Mouse (Mus musculus): ENCODE measurements around the gene Pkib. TPM values are rescaled to one million over a fixed set of nuclear protein-coding genes. Genes with fewer than 3 reads are reported as not detected.

Pkib gene
- polyA plus RNA-seq, 2 experiments, result 0.52 to 1.2 TPM

DNA sequence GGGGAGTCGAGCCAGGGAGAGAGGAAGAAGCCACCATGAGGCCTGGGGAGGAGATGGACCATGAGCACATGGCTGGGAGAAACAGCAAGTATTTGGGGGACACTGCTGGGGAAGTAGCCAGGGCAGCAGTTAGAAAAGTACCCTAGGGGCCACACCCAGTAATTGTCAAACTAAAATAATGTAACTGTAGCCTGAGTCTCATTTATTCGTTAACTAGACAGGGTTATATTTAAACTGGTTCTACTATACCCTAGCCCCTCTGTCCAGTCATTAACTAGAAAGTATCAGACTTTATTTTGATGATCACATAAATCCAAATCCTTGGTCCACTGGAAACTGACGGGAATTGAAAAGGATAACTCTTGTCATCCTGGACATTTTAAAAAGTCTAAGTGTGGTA lies 7.8 kb downstream of the Pkib start:
- Histone ChIP-seq H3K9me3 (ENCODE audit: control insufficient read depth, low read length) (no peaks in the 10 kb centered on the region), H3K4me3 (replicated peaks; ENCODE audit: low read length) (no peak overlapping the region), H3K36me3 (ENCODE audit: control insufficient read depth, insufficient read depth, low read length) (no peaks in the 10 kb centered on the region), H3K27me3 (ENCODE audit: control insufficient read depth, insufficient read depth, low read length) (no peaks in the 10 kb centered on the region), H3K27ac (replicated peaks; ENCODE audit: low read depth, low read length) (no peak overlapping the region), H3K4me1 (ENCODE audit: control insufficient read depth, insufficient read depth, low read length) (no peaks in the 10 kb centered on the region), H3K9ac (ENCODE audit: low read depth, low read length, severe bottlenecking) (no peak overlapping the region), H3K4me2 (replicated peaks; ENCODE audit: low read depth, low read length, severe bottlenecking) (no peak overlapping the region)
- ATAC-seq (ENCODE audit: low FRiP score, low read depth), result no peak
- WGBS, result 71% methylated on average over 3 of the region's 3 CpGs
- no peak for DNase-seq (ENCODE audit: low spot score)
- no peak for TF ChIP-seq POLR2A (IDR thresholded peaks at IDR 0.05; ENCODE audit: borderline replicate concordance, extremely low read depth, insufficient read depth, insufficient read length)

- DNase-seq (ENCODE audit: low spot score) (no peak), ATAC-seq (ENCODE audit: low FRiP score, low read depth) (no peak)
- Histone ChIP-seq H3K27ac (replicated peaks; ENCODE audit: low read depth, low read length) (no peak overlapping the region), H3K9me3 (ENCODE audit: control insufficient read depth, low read length) (no peaks in the 10 kb centered on the region), H3K36me3 (ENCODE audit: control insufficient read depth, insufficient read depth, low read length) (no peaks in the 10 kb centered on the region), H3K4me2 (replicated peaks; ENCODE audit: low read depth, low read length, severe bottlenecking) (no peak overlapping the region), H3K4me3 (replicated peaks; ENCODE audit: low read length) (no peak overlapping the region), H3K9ac (ENCODE audit: low read depth, low read length, severe bottlenecking) (no peak overlapping the region), H3K4me1 (ENCODE audit: control insufficient read depth, insufficient read depth, low read length) (no peaks in the 10 kb centered on the region), H3K27me3 (ENCODE audit: control insufficient read depth, insufficient read depth, low read length) (no peaks in the 10 kb centered on the region)
- WGBS, result 100% methylated on average over 1 of the region's 1 CpGs
- no peak for TF ChIP-seq POLR2A (IDR thresholded peaks at IDR 0.05; ENCODE audit: borderline replicate concordance, extremely low read depth, insufficient read depth, insufficient read length)
Measured at GRCm38 (mm10) chr10:57653297-57653696, 21.5 kb downstream of the Pkib start.

DNA sequence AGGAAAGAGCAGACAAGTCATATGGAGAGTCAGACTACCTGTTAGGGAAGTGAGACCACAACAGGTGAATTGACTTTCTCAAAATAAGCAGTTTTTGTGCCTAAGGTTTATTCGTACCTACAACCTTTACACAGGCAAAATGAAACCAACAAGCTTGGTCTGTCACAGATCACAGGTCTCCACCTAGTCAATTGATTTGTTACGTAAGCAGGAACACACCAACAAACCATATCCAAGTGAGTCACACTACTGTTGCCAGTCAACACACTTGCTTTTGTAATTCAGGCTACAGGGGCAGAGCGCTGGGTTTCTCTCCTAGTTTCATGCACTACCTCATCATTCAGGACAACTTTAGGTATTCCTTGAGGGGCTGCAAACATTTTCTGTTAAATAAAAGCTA lies 28.7 kb downstream of the Pkib start:
- Histone ChIP-seq H3K4me3 (replicated peaks; ENCODE audit: low read length) (no peak overlapping the region), H3K9ac (ENCODE audit: low read depth, low read length, severe bottlenecking) (no peak overlapping the region), H3K9me3 (ENCODE audit: control insufficient read depth, low read length) (no peaks in the 10 kb centered on the region), H3K27ac (replicated peaks; ENCODE audit: low read depth, low read length) (no peak overlapping the region), H3K36me3 (ENCODE audit: control insufficient read depth, insufficient read depth, low read length) (no peaks in the 10 kb centered on the region), H3K4me1 (ENCODE audit: control insufficient read depth, insufficient read depth, low read length) (no peaks in the 10 kb centered on the region), H3K4me2 (replicated peaks; ENCODE audit: low read depth, low read length, severe bottlenecking) (no peak overlapping the region), H3K27me3 (ENCODE audit: control insufficient read depth, insufficient read depth, low read length) (no peaks in the 10 kb centered on the region)
- no peak for ATAC-seq (ENCODE audit: low FRiP score, low read depth)
- no peak for TF ChIP-seq POLR2A (IDR thresholded peaks at IDR 0.05; ENCODE audit: borderline replicate concordance, extremely low read depth, insufficient read depth, insufficient read length)
- DNase-seq (ENCODE audit: low spot score), result no peak
- WGBS, result 88% methylated on average over 3 of the region's 3 CpGs

DNA sequence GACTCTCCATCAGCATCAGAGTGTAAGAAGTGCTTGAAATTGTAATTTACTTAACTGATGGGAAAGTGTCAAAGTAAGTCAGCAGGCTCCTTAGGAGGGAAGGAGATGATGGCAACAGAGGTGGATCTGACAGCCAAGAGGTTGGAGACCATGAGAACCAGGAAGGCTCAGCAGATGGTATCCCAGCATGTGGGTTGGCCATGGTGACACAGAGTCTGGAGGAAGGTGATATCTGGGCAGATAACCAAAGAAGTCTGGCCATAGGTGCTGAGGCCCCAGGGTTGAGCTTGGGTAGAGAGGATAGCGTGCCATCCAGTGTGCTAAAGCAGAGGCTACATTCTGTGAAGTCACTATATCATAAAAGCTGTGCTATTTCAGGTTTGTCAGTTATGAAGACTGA lies 32.0 kb downstream of the Pkib start:
- DNase-seq (ENCODE audit: low spot score) (no peak), ATAC-seq (ENCODE audit: low FRiP score, low read depth) (no peak)
- Histone ChIP-seq H3K9ac (ENCODE audit: low read depth, low read length, severe bottlenecking) (no peak overlapping the region), H3K4me1 (ENCODE audit: control insufficient read depth, insufficient read depth, low read length) (no peaks in the 10 kb centered on the region), H3K36me3 (ENCODE audit: control insufficient read depth, insufficient read depth, low read length) (no peaks in the 10 kb centered on the region), H3K9me3 (ENCODE audit: control insufficient read depth, low read length) (no peaks in the 10 kb centered on the region), H3K4me3 (replicated peaks; ENCODE audit: low read length) (no peak overlapping the region), H3K27me3 (ENCODE audit: control insufficient read depth, insufficient read depth, low read length) (no peaks in the 10 kb centered on the region), H3K27ac (replicated peaks; ENCODE audit: low read depth, low read length) (no peak overlapping the region), H3K4me2 (replicated peaks; ENCODE audit: low read depth, low read length, severe bottlenecking) (no peak overlapping the region)
- 86% methylated on average over 1 of the region's 1 CpGs for WGBS
- no peak for TF ChIP-seq POLR2A (IDR thresholded peaks at IDR 0.05; ENCODE audit: borderline replicate concordance, extremely low read depth, insufficient read depth, insufficient read length)

DNA sequence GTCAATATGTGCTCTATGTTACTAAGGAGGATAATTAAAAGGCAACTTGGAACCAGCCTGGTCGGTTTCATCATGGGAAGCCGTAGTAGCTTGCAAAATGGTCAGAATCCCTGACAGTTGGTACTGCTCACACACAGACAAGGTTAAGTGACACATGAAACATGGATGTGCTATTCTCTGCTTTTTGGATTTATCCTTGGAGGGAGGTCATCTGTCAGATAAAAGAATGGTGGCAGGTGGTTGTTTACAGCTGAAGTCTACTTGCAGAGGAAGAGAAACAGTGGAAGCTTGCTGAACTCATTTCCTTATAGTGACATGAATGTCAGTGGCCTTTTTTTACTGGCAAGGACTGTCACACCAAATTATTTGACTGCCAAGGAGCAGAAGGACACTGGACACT lies 32.5 kb downstream of the Pkib start:
- ATAC-seq (ENCODE audit: low FRiP score, low read depth), result no peak

DNA sequence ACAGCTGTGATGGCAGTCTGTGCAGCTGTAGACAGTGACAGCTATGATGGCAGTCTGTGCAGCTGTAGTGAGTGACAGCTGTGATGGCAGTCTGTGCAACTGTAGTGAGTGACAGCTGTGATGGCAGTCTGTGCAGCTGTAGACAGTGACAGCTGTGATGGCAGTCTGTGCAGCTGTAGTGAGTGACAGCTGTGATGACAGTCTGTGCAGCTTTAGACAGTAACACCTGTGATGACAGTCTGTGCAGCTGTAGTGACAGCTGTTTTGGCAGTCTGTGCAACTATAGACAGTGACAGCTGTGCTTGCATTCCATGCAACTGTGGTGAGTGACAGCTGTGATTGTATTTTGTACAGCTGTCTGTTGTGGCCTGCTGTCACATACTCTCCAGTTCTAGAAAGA lies 44.0 kb downstream of the Pkib start:
- no peak overlapping the region for H3K4me2 ChIP-seq (replicated peaks; ENCODE audit: low read depth, low read length, severe bottlenecking)
- H3K4me3 ChIP-seq (replicated peaks; ENCODE audit: low read length), result no peak overlapping the region
- no peaks in the 10 kb centered on the region for H3K36me3 ChIP-seq (ENCODE audit: control insufficient read depth, insufficient read depth, low read length)
- no peak overlapping the region for H3K9ac ChIP-seq (ENCODE audit: low read depth, low read length, severe bottlenecking)
- no peak overlapping the region for H3K27ac ChIP-seq (replicated peaks; ENCODE audit: low read depth, low read length)
- no peak for TF ChIP-seq POLR2A (IDR thresholded peaks at IDR 0.05; ENCODE audit: borderline replicate concordance, extremely low read depth, insufficient read depth, insufficient read length)
- no peaks in the 10 kb centered on the region for H3K9me3 ChIP-seq (ENCODE audit: control insufficient read depth, low read length)
- H3K27me3 ChIP-seq (ENCODE audit: control insufficient read depth, insufficient read depth, low read length), result no peaks in the 10 kb centered on the region
- DNase-seq (ENCODE audit: low spot score) (no peak), ATAC-seq (ENCODE audit: low FRiP score, low read depth) (no peak)
- H3K4me1 ChIP-seq (ENCODE audit: control insufficient read depth, insufficient read depth, low read length), result no peaks in the 10 kb centered on the region

More for the DNA sequence above, 32.5 kb downstream of the Pkib start:
- H3K27ac ChIP-seq (replicated peaks; ENCODE audit: low read depth, low read length), result no peak overlapping the region
- no peaks in the 10 kb centered on the region for H3K9me3 ChIP-seq (ENCODE audit: control insufficient read depth, low read length)
- no peak overlapping the region for H3K4me2 ChIP-seq (replicated peaks; ENCODE audit: low read depth, low read length, severe bottlenecking)
- no peak overlapping the region for H3K4me3 ChIP-seq (replicated peaks; ENCODE audit: low read length)
- DNase-seq (ENCODE audit: low spot score), result no peak
- TF ChIP-seq POLR2A (IDR thresholded peaks at IDR 0.05; ENCODE audit: borderline replicate concordance, extremely low read depth, insufficient read depth, insufficient read length), result no peak
- no peak overlapping the region for H3K9ac ChIP-seq (ENCODE audit: low read depth, low read length, severe bottlenecking)
- H3K36me3 ChIP-seq (ENCODE audit: control insufficient read depth, insufficient read depth, low read length), result no peaks in the 10 kb centered on the region
- no peaks in the 10 kb centered on the region for H3K27me3 ChIP-seq (ENCODE audit: control insufficient read depth, insufficient read depth, low read length)
- H3K4me1 ChIP-seq (ENCODE audit: control insufficient read depth, insufficient read depth, low read length), result no peaks in the 10 kb centered on the region
- WGBS, result 90% methylated on average over 2 of the region's 2 CpGs

Data from limb, embryonic 14.5 days (tissue).